Mouse (Mus musculus) mouse embryonic stem cell (cell line): ENCODE data around the gene Peli3.
"Not testable (repeated sequence)": the region's sequence is repeated elsewhere in the genome, so short reads cannot be mapped to it uniquely, and the experiment has no call there.

ENCODE experiments used
- in situ Hi-C, 2 experiments: fragments of 300-500 bp; cut with MboI; formaldehyde crosslinking; loops; 1 replicate in 1 of 2; 3 replicates in 1 of 2; pipeline ENCODE4 v1.14.3; 2019 to 2020; ENCODE audit warnings: low sequenced_read_pairs in 2 of 2, low pct_unique_long_range_greater_than_20kb in 1 of 2, mixed read lengths in 1 of 2; ENCODE audit not compliant: unreplicated experiment in 1 of 2

Peli3 gene

DNA sequence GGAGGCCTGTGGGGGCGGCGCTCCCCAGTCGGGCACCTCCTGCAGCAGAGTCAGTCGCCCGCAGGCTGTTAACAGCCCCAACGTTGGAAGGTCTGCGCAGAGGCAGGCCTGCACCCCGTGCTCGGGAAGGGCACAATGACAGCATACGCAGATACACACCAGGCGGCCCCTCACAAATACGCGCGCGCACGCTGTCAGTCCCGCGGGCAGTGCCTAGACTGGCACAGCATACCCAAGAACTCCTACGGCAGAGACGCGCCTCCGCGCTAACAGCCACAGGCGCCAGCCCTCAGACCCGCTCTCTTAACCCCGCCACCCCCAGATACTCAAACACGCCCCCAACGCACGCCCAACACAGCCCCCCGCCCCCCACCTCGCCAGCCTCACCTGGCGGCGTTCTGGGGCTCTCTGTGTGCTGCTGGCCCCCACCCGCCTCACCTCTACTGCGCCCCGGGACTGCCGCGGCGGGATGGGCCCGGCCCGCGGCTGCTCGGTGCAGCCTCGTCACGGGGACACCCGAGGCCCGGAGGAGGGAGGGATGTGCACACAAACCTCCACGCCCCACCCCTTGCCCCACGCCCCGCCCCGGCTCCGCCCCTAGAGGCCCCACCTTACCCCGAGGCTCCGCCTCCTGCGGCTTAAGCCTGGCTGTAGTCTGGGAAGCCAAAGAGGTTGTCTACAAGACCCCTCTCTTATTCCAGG lies at the start of gene Peli3:
Peli3 (minus strand) TSS at position 577 of the 702 bp plus-strand sequence.
- in situ Hi-C loops = no loop called here

DNA sequence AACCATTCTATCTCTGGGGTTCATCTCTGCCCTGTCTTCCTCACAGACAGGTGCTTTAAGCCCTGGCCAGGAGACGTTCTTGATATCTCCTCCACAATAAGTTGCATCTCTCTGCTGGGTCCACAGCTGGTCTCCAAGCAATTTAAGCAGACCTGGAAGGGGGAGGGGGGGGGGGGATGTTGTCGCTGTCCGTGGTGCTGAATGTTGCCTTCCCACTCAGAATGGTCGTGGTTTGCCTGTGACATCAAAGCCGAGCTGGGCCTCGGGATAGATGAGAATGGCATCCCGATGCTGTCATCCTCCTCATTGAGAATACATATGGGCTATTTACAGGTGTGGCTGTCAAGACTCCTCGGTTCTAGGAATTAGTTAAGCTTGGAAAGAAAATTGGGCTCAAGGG lies 49.4 kb upstream of the Peli3 start:
- in situ Hi-C loops = loop anchor here in 1 of 2 experiments (25.0 kb wide), 2 partner anchors 355 to 505 kb away; partner anchors contain the start of genes 2010003K11Rik, Rce1 and Syt12

DNA sequence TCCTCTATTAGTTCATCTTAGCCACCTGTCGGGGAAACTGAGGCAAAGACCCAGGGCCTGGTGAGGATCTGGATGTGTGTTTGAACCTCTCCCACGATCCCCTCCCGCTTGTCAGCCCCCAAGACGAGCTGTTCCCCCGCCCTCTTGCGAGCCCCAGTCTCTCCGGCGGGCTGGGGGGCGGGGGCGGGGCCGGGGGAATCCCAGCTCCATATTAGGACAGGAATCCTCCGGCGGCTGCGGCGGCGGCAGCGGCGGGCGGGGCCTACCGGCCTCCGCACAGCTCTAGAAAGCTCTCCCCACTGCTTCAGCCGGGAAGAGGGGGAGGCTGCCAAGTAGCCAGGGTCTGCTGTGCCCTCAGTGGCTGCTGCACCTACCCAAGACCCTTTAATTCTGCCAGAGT lies 47.8 kb upstream of the Peli3 start:
- in situ Hi-C loops = loop anchor here in 1 of 2 experiments (25.0 kb wide), 2 partner anchors 353 to 503 kb away; partner anchors contain the start of genes 2010003K11Rik, Rce1 and Syt12

DNA sequence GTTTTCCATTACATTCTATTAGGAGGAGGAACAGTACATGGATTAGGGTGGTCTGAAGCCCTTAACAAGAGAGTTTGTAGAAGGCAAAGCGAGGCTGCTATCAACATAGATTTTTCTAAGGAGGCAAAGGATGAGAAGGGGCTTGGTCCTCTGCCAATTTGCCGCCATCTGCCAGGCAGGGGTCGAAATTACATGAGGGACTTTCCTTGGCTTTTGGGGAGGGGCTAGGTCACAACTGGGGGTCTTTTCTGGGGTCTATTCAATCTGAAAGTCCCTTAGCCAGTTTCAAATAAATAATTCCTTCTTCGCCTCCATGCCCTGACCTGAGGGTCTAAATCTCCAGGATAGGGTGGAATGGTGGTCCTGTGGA lies 47.3 kb upstream of the Peli3 start, which contains the start of gene Npas4:
Npas4 (minus strand) TSS at position 61 of the 370 bp plus-strand sequence.
- in situ Hi-C loops = loop anchor here in 1 of 2 experiments (25.0 kb wide), 2 partner anchors 353 to 503 kb away; partner anchors contain the start of genes 2010003K11Rik, Rce1 and Syt12

DNA sequence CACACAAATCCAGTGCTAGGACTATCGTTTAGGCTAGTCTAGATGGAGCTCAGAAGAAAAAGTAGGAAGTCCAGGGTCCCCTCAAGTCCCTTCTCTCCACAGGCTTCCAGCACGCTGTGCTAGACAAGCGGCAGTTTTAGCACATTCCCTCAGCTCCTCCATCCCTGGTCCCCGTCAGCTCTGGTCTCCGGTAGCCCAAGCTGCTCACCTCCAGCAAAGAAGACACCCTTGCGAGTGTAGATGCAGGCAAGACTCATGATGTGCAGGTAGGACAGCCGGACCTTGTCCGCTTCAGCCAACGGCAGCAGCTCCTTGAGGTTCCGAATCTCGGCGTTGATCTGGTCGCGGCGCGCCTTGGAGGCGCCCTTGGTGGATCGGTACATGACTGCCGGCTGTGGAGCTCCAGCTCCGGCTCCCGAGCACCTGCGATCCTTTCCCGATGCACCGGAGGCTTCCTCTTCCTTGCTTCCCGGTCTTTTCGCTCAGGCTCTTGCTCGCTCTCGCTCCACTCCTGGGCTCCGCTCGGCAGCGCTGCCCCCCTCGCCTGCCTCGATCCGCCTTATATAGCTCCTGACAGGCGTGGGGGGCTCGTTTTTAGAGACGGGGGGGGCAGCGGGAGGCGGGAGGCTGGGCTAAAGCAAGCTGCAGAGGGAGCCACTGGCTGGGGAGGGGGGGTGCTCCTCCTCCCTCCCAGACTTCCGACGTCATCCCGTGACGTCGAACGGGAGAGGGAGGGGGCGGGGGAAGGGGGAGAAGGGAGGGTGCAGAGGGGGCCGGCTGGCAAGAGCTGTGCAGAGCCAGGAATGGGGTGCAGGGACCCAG lies 46.7 kb upstream of the Peli3 start:
- in situ Hi-C loops = loop anchor here in 1 of 2 experiments (25.0 kb wide), 2 partner anchors 352 to 502 kb away; partner anchors contain the start of genes 2010003K11Rik, Rce1 and Syt12

DNA sequence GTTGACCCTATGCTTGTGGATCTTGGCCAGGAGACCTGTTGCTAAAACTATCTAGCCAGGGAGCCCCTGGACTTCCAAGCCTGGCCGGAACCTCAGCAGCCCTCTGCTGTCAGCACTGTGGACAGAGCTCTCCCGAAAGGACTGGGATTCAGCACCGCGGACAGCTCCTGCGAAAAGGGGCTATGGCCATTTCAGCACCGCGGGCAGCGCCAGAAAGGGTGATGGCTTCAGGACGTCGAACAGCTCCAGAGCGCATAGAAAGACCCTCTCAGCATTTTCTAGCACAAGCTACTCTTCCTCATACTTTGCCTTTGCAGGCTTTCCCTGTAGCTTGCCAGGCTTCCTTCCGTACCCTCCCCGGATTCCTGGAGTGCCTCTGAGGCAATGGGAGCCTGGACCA lies 46.1 kb upstream of the Peli3 start:
- in situ Hi-C loops = loop anchor here in 1 of 2 experiments (25.0 kb wide), 2 partner anchors 352 to 502 kb away; partner anchors contain the start of genes 2010003K11Rik, Rce1 and Syt12

DNA sequence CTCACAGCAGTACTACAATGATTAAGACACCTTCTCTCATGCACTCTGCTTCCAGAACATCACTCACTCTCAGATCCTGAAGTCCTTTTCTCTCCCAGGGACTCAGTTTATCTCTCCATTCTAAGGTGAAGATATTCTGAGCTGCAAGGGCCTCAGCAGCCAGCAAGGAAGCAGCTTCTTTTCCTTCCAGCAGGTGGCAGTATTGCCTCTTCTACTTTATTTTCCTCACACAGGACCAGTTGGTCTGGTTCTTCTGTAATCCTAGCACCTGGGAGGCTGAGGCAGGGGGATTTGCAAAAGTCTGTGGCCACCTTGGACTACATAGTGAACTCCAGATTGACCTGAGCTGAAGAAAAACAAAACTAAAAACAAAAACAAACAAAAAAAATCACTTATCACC lies 38.8 kb upstream of the Peli3 start:
- in situ Hi-C loops = loop anchor here in 1 of 2 experiments (25.0 kb wide), 2 partner anchors 344 to 494 kb away; partner anchors contain the start of genes 2010003K11Rik, Rce1 and Syt12

DNA sequence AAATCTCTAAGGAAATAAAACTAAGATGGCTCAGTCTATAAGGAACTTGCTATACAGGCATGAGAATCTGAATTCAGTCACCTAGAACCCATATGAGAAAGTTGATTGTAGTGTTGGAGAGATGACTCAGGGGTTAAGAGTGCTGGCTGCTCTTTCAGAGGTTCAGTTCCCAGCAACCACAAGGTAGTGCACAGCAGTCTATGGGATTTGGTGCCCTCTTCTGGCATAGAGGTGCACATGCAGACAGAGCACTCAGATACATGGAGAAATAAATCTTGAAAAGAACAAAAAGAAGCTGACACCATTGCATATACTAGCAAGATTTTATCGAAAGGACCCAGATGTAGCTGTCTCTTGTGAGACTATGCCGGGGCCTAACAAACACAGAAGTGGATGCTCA lies 25.3 kb upstream of the Peli3 start:
- in situ Hi-C loops = no loop called here

DNA sequence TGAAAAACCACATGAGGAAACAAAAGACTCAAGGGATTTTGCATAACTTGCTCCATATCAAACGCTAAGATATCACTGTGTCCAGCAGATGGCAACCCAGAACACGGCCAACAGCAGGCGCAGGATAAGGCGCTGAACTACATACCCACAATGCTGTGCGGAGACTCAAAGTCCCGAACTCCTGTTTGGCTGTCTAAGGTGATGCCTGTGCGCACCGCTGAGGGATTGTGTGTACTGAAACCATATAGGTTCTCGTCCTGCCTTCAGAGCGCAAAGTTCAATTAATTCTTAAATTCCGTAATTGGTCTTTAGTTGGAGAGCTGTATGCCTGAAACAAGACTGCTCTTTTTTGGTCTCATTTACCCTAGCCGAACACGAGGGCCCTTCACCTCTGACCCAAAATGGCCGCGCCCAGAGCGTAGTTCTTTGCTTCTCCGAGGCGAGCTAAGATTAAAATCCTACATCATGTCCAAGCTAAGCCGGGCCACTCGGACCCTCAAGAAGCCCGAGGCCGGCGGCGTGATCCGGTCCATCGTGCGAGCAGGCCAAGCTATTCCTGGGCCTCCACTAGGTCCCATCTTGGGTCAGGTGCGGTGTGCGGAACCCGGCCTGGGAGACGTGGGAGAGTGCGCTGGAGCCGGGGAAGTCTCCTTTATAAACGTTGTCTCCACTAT lies 19.1 kb upstream of the Peli3 start, which contains the start of gene Mrpl11:
Mrpl11 (plus strand) TSS at position 220 of the 674 bp plus-strand sequence.
- in situ Hi-C loops = no loop called here

DNA sequence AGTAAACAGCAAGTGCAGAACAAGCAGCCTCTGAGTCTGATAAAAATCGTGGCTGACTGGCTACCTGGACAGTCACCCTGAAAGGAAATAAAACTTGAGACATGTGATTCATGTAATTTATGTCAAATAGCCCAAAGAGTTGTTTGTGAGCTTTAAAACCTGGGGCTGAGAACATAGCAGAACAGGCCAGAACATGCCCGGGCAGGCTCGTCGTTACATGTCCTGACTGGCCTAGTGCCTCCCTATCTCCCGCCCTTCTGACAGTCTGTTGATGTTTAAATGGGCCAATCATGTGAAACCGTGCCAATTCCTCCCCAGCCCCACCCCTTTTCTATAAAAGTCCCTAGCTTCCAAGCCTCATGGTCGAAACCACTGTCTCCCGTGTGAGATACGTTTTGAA lies 5.7 kb upstream of the Peli3 start:
- in situ Hi-C loops = not testable (repeated sequence)

DNA sequence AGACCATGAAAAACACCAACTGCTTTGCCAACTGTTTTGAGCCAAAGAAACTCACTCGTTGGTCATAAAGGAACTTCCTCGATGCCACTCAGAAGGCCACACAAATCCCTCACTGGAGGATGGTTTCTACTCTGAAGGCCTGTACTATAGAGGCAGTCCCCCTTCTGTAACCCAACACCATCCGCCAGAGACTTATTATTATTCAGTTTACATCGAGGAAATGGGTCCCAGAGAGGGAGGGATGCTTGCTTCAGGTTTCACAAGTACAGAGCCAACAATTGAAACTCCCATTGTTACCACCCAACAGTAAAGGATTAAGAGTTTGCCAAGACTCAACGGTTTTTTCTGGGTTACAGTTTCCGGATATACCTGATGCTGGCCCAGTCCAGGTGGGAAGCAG lies 2.6 kb upstream of the Peli3 start:
- in situ Hi-C loops = no loop called here

DNA sequence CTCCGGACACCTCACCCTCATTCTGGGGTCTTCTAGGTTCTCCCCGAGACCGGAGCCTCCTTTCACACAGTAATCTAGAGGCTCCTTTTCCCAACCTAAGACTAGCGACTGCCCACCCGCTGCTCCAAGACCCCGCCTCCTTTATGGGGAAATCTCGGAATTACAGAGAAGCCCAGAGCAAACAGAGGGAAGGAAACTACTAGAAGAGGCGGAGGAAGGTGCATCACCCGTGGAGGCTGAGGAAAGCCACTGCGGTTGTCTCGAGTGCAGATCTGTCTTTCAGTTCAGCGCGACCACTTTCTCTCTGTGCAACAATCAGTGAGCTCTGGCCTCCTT lies 294 bp upstream of the Peli3 start:
- in situ Hi-C loops = no loop called here

DNA sequence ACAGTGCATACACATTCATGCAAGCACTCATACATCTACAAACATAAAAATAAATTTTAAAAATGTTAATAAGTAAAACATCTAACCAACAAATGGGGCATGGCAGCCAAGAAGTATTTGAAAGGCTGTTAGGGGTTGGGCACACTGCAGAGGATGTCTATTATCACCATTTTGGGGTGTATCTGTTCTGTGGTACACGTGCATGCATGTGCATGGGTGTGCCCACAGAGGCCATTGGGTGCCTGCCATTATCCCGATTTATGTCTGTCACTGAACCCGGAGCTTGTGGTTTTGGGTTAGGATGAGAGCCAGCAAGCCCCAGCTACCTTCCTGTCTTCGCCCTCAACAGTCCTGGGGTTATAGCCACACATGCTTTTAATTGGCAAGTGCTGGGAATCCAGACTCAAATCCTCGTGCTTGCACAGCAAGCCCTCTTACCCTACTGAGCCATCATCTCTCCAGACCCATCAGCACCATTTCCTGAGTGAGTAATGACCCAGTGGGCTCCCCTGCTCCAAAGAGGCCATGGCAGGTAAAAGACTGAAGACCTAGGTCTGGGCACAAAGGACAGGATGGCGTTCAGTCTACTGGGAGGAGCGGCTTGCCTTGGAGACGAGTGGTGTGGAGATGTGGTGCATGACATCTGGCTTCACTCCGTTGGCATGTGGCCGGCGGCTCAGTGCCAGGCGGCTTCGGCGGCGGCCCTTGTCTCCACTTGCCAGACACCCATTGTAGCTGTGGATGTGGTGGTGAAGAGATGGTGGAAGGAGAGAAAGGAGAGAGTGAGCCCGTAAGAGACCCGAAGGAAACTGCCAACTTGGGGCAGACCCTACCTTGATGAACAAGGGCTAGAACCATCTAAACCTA lies 5.2 kb downstream of the Peli3 start:
- in situ Hi-C loops = no loop called here

DNA sequence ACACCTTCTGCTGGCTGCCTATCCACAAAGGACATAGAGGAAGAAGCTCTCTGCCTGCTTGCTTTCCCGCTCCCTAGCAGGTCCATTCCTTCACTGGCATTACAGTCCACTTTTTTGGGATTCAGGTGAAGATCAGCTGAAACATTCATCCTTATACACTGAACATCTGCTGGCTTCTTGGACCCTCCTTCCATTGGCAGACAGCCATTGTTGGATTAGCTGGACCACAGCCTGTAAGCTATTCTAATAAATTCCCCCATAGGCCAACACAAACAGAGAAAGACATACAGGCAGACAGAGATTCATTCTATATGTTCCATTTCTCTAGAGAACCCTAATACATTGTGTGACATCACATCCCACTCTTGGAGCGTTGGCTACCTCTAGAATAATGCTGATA lies 6.0 kb downstream of the Peli3 start:
- in situ Hi-C loops = no loop called here

DNA sequence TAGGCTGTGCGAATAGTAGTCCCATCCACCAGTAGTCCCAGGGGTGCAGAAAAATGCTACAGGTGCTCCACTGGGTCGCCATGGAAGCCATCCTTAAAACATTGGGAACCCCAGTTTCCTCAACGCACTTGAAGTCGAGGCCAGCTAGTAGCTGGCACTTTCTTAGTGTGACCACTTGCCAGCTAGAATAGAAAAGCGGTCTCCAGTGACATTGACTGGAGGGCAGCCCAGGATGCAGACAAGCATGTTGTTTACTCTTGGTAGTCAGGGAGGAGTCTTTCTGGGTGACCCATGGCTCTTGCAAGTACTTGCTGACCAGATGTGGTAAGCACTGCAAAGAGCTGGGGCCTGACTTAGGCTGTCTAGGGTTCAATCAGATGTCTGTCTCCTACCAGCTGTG lies 14.1 kb downstream of the Peli3 start:
- in situ Hi-C loops = no loop called here

DNA sequence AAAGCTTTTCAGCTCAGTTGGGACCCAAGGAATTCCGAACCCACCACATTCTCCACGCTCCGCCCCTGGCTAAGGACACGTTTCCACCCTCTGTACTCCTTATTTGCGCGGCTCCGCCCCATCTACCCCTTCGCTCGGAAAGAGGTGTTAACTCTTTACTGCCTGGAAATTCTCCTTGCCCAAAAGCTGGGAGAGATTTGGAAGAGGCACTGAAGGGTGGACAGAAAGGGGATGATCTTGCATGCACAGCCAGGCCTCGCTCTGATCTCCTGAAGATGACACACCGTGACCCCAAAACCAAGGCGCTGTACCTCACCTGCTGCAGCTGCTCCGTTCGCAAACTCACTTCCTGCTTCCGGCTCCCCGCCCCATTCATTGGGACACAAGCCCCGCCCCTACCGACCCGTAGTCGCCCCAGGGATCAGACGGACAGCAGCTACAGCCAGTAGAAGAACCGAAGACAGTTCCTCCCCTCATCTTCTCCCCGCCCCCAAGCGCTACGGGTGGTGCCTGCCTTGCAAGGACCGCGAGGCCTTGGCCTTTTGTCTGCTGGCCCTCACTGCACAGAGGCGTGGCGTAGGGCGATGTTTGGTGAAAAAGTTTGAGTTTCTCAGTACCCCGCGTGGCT lies 14.9 kb downstream of the Peli3 start, which contains the start of gene Dpp3:
Dpp3 (minus strand) TSS at position 384 of the 628 bp plus-strand sequence.
- in situ Hi-C loops = no loop called here

DNA sequence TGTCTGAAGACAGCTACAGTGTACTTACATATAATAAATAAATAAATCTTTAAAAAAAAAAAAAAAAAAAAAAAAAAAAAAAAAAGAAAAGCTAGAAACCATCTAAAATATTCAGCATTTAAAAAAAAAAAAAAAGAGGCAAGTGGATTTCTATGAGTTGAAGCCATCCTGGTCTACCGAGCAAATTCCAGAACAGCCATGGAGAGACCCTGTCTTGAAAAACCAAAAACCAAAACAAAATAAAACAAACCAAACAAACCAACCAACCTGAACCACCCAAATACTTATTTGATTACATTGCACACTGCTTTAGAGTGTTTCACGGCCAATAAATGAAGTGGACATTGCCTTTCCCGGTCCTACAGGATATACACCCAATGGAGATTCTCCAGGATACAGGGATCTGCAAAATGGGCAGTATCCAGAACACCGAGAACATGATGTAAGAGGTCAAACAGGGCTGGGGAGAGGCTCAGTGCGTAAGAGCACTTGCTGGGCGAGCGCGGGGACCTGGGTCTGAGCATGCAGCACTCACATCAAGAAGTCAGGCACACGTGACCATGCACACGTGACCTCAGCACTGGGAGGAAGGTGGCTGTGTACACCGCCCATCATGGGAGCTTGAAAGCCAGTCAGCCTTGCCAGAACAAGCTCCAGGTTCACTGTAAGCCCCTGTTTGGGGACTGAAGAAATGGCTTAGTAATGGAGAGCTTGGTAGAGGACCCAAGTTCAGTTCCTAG lies 17.6 kb downstream of the Peli3 start:
- in situ Hi-C loops = no loop called here
